Mouse (Mus musculus): ENCODE data around the gene Ccz1. TPM values are rescaled to one million over a fixed set of nuclear protein-coding genes. Genes with fewer than 3 reads are reported as not detected.

Gene Ccz1
- 36.2 and 37.4 TPM in 2 replicates for polyA plus RNA-seq (2012; rRNA removed)

DNA sequence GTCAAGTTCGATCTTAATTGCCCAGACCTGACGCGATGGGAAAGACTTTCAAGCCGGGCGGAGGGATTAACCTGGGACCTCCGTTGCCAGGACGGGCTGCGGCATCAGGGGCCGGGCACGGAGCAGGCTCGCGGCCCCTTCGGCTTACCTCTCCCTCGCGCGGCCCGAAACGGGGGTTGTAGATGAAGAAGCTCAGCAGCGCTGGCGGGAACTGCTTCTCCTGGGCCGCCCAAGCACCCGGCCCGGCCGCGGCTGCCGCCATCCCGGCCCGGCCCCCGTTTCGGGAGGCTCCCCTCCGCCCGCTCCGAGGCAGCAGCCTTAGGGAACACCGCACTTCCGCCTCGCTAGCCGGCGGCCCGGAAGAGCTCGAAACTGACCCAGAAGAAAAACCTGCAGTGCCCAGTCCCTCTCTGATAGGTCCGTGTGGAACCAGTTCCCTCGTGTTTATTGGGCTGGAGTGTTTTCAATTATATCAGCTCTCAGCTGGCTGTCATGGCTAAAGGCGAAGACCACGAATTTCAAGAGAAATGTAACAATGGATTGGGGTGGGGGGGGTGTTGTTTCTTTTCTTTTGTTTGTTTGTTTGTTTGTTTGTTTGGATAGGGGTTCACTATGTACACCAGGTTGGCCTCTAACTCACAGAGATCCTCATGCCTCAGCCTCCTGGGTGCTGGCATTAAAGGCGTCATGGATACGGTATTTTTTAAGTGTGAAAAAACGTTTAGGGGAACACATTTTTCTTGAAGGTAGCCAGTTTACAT, at the start of gene Ccz1:
TSS of gene Ccz1 (minus strand) at position 327 of the 761 bp plus-strand sequence.
- Histone ChIP-seq H3K4me1 (ENCODE audit: control insufficient read depth, insufficient read depth, low read length) (no peaks in the 10 kb centered on the region; the same call in 1 of the 2 replicates), H3K4me3 (ENCODE audit: insufficient read depth, low read length) (peak within 1 kb of the TSS; percentile 85), H3K27ac (ENCODE audit: insufficient read depth, low read length) (no peak within 1 kb of the TSS)
- TF ChIP-seq POLR2A (IDR thresholded peaks at IDR 0.05; ENCODE audit: extremely low read depth, insufficient read depth, low read length), result peak; percentile 41; the same call in 1 of the 2 replicates
- no peak for TF ChIP-seq CTCF (IDR thresholded peaks at IDR 0.05; ENCODE audit: extremely low read depth, insufficient read depth, low read length)

GRCm38 (mm10) chr5:144064093-144064492, 49.4 kb upstream of the Ccz1 start:
- no peak overlapping the region for H3K4me3 ChIP-seq (ENCODE audit: insufficient read depth, low read length)
- TF ChIP-seq CTCF (IDR thresholded peaks at IDR 0.05; ENCODE audit: extremely low read depth, insufficient read depth, low read length) (no peak), POLR2A (IDR thresholded peaks at IDR 0.05; ENCODE audit: extremely low read depth, insufficient read depth, low read length) (no peak)
- no peak overlapping the region for H3K27ac ChIP-seq (ENCODE audit: insufficient read depth, low read length)
- peaks cover 2% of the 10 kb centered on the region; the same call in 1 of the 2 replicates for H3K4me1 ChIP-seq (ENCODE audit: control insufficient read depth, insufficient read depth, low read length)

DNA sequence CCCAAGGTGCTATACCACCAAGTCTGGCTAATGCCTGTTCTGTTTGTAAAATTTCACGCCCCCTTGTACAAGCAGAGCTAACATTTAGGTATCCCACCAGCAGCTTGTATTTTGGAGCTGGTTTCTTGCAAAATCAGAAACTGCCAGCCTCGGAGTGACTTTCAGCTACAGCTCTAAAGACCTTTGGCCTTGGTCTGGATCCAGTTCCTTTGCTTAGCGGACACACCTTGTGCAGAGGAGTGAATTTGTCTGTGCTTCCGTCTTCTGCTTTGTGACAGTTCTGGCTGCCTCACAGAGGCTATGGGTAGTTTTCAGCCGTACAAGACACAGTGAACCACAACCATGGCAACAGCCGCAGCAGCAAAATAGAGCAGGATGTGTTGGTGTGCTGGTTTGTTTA, 39.7 kb upstream of the Ccz1 start:
- Histone ChIP-seq H3K27ac (ENCODE audit: insufficient read depth, low read length) (no peak overlapping the region), H3K4me1 (ENCODE audit: control insufficient read depth, insufficient read depth, low read length) (peaks cover 1% of the 10 kb centered on the region), H3K4me3 (ENCODE audit: insufficient read depth, low read length) (no peak overlapping the region)
- TF ChIP-seq CTCF (IDR thresholded peaks at IDR 0.05; ENCODE audit: extremely low read depth, insufficient read depth, low read length), result no peak
- TF ChIP-seq POLR2A (IDR thresholded peaks at IDR 0.05; ENCODE audit: extremely low read depth, insufficient read depth, low read length), result no peak

- TF ChIP-seq CTCF (IDR thresholded peaks at IDR 0.05; ENCODE audit: extremely low read depth, insufficient read depth, low read length), result no peak
- Histone ChIP-seq H3K27ac (ENCODE audit: insufficient read depth, low read length) (no peak overlapping the region), H3K4me1 (ENCODE audit: control insufficient read depth, insufficient read depth, low read length) (peaks cover 1% of the 10 kb centered on the region), H3K4me3 (ENCODE audit: insufficient read depth, low read length) (no peak overlapping the region)
Observed at GRCm38 (mm10) chr5:144053450-144053849, 38.8 kb upstream of the Ccz1 start.

GRCm38 (mm10) chr5:144051268-144051667, 36.6 kb upstream of the Ccz1 start:
- no peak overlapping the region for H3K4me3 ChIP-seq (ENCODE audit: insufficient read depth, low read length)
- TF ChIP-seq CTCF (IDR thresholded peaks at IDR 0.05; ENCODE audit: extremely low read depth, insufficient read depth, low read length) (no peak; the same call in 1 of the 2 replicates), POLR2A (IDR thresholded peaks at IDR 0.05; ENCODE audit: extremely low read depth, insufficient read depth, low read length) (no peak)
- H3K4me1 ChIP-seq (ENCODE audit: control insufficient read depth, insufficient read depth, low read length), result peaks cover 1% of the 10 kb centered on the region

DNA sequence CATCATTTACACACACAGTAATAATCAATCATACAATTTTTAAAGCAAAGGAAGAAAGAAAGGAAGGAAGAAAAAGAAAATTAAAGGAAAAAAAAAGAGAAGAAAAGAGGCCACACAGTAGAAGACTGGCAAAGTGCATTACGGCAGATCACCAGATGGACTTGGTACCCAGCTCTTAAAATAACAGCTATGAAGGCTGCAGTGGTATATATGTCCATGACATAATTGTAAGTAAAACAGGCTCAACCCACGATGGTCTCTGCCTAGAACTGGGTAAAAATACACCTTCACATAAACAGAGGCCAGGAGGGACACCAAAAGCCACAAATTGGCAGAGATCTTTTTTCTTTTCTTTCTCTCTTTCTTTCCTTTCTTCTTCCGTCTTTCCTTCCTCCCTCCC, 35.2 kb upstream of the Ccz1 start:
- H3K27ac ChIP-seq (ENCODE audit: insufficient read depth, low read length), result peak overlapping the region; percentile 73; the same call in 1 of the 2 replicates
- H3K4me3 ChIP-seq (ENCODE audit: insufficient read depth, low read length), result no peak overlapping the region
- TF ChIP-seq CTCF (IDR thresholded peaks at IDR 0.05; ENCODE audit: extremely low read depth, insufficient read depth, low read length) (no peak), POLR2A (IDR thresholded peaks at IDR 0.05; ENCODE audit: extremely low read depth, insufficient read depth, low read length) (no peak)
- H3K4me1 ChIP-seq (ENCODE audit: control insufficient read depth, insufficient read depth, low read length), result peaks cover 1% of the 10 kb centered on the region

More at GRCm38 (mm10) chr5:144051268-144051667, 36.6 kb upstream of the Ccz1 start:
- H3K27ac ChIP-seq (ENCODE audit: insufficient read depth, low read length), result no peak overlapping the region

- Histone ChIP-seq H3K4me3 (ENCODE audit: insufficient read depth, low read length) (no peak overlapping the region), H3K27ac (ENCODE audit: insufficient read depth, low read length) (peak overlapping the region; percentile 2; the same call in 1 of the 2 replicates), H3K4me1 (ENCODE audit: control insufficient read depth, insufficient read depth, low read length) (no peaks in the 10 kb centered on the region; the same call in 1 of the 2 replicates)
- no peak for TF ChIP-seq CTCF (IDR thresholded peaks at IDR 0.05; ENCODE audit: extremely low read depth, insufficient read depth, low read length)
Observed at GRCm38 (mm10) chr5:144047324-144047723, 32.6 kb upstream of the Ccz1 start.

GRCm38 (mm10) chr5:144043166-144043565, 28.5 kb upstream of the Ccz1 start:
- no peaks in the 10 kb centered on the region for H3K4me1 ChIP-seq (ENCODE audit: control insufficient read depth, insufficient read depth, low read length)
- H3K4me3 ChIP-seq (ENCODE audit: insufficient read depth, low read length), result no peak overlapping the region
- no peak for TF ChIP-seq POLR2A (IDR thresholded peaks at IDR 0.05; ENCODE audit: extremely low read depth, insufficient read depth, low read length)
- TF ChIP-seq CTCF (IDR thresholded peaks at IDR 0.05; ENCODE audit: extremely low read depth, insufficient read depth, low read length), result no peak
- H3K27ac ChIP-seq (ENCODE audit: insufficient read depth, low read length), result no peak overlapping the region

GRCm38 (mm10) chr5:144040720-144041364, 26.2 kb upstream of the Ccz1 start:
- no peak overlapping the region for H3K4me3 ChIP-seq (ENCODE audit: insufficient read depth, low read length)
- no peak overlapping the region for H3K27ac ChIP-seq (ENCODE audit: insufficient read depth, low read length)
- TF ChIP-seq POLR2A (IDR thresholded peaks at IDR 0.05; ENCODE audit: extremely low read depth, insufficient read depth, low read length) (no peak), CTCF (IDR thresholded peaks at IDR 0.05; ENCODE audit: extremely low read depth, insufficient read depth, low read length) (peak; percentile 97)
- no peaks in the 10 kb centered on the region for H3K4me1 ChIP-seq (ENCODE audit: control insufficient read depth, insufficient read depth, low read length)

- Histone ChIP-seq H3K4me1 (ENCODE audit: control insufficient read depth, insufficient read depth, low read length) (no peaks in the 10 kb centered on the region), H3K4me3 (ENCODE audit: insufficient read depth, low read length) (no peak overlapping the region), H3K27ac (ENCODE audit: insufficient read depth, low read length) (no peak overlapping the region)
- TF ChIP-seq CTCF (IDR thresholded peaks at IDR 0.05; ENCODE audit: extremely low read depth, insufficient read depth, low read length) (no peak), POLR2A (IDR thresholded peaks at IDR 0.05; ENCODE audit: extremely low read depth, insufficient read depth, low read length) (no peak)
Observed at GRCm38 (mm10) chr5:144039886-144040285, 25.2 kb upstream of the Ccz1 start.
